Mouse (Mus musculus): ENCODE data around the gene Cp.

DNA sequence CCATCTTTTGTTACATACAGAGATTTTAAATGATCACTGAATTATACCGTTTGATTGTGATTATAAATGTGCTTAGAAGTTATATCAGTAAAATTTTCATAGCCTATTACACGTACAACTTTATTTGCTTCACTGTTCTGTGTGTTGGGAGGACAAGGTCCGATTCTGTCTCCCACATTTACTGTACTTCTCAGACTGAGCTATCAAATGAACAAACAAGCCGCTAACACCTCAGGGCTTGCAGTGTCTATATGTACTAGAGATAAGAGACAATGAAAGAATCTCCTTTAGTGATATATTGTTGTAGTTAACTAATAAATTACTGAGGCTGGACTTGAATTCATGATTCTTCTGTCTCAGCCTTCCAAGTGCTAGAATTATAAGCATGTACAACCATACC lies 50.4 kb downstream of the Cp start:
- TF ChIP-seq CTCF (IDR thresholded peaks at IDR 0.05; ENCODE audit: low read depth) (no peak), EP300 (optimal IDR thresholded peaks at IDR 0.05) (no peak)
